Mouse (Mus musculus) MN1 (cell line): ENCODE measurements around the gene Pou2f2.
A peak's percentile ranks its signal among the peaks of the same experiment; 100 is the strongest.

Experiments used
- DNase-seq: peaks from one replicate; pipeline ENCODE4 v3.0.0-alpha.2; 2016; ENCODE audit warnings: low spot score

Gene Pou2f2

GRCm38 (mm10) chr7:25141761-25142160 is 37.8 kb downstream of the Pou2f2 start:
- DNase-seq, result no peak

GRCm38 (mm10) chr7:25137553-25137952 is 42.0 kb downstream of the Pou2f2 start:
- DNase-seq, result no peak

DNA sequence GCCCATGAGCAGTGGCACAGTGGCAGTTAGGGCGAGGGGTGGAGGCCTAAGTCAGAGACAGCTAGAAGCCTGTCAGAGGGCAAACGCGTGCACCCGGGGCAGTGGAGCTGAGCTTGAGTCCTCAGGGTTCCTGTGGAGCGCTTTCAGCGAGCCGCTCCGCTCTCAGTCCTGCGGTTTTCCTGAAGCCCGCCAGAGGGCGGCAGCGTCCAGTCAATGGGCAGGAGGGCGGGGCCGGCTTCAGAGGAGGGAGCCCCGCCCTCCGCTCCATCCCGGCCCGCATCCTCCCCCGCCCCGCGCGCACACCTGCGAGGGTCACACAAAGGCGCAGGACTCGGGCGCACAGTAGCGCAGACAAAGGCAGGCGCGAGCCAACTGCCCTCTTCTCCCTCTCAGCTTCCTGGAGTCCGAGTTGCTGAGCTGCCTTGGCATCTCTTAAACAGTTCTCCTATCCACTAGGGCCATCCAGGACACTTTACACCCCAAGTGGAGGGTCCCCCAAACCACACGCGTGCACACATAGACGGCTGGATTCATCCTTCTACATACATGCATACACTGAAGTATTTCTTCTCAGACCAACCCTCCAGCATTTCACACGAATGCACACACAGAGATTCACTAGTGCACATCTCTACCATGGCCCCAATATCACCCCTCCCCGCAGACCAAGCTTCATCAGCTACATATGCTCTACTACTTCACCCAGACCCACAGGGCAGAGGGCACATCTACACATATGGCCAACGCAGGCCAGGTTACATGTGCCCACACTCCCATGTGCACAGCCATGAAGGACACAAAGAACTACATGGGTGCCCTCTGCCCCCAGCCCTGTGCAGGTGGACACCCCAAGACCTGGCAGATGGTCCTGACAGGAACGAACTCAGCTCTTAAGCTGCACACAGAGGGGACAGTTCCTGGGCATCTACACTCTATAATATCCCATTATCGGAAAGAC is 46.2 kb downstream of the Pou2f2 start:
- DNase-seq, result peak; percentile 88

DNA sequence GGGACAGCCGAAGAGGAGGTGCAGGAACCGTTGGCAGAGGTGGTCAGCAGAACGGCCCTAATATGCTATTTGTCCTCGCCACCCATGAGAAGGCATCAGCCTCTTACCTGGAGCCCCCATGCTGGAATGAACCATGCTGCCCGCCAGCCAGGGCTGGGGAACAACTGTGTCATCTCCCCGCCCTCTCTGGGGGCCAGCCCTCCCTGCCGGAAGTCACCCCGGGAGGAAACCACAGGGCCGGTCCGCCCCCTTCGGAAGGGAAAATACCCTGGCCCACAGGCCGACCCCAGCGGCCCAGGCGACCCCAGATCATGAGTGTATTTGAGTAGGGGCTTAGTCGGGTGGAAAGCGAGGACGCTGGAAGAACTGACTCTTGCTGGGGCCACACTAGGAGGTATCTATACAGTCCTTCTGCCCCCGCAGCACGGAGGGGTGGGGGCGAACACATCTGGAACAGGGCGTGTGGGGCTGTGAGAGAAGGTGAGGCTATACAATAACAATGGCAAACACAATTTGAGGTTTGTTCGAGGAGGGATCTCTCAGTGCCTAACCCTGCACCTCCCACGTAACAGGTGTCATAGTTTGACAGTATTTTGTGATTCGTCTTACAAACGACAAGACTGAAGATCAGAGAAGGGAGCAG is 47.1 kb downstream of the Pou2f2 start:
- no peak for DNase-seq

- DNase-seq, result no peak
These were observed 48.3 kb downstream of the Pou2f2 start for GRCm38 (mm10) chr7:25131247-25131646.

GRCm38 (mm10) chr7:25130565-25130964 is 49.0 kb downstream of the Pou2f2 start:
- DNase-seq, result no peak

DNA sequence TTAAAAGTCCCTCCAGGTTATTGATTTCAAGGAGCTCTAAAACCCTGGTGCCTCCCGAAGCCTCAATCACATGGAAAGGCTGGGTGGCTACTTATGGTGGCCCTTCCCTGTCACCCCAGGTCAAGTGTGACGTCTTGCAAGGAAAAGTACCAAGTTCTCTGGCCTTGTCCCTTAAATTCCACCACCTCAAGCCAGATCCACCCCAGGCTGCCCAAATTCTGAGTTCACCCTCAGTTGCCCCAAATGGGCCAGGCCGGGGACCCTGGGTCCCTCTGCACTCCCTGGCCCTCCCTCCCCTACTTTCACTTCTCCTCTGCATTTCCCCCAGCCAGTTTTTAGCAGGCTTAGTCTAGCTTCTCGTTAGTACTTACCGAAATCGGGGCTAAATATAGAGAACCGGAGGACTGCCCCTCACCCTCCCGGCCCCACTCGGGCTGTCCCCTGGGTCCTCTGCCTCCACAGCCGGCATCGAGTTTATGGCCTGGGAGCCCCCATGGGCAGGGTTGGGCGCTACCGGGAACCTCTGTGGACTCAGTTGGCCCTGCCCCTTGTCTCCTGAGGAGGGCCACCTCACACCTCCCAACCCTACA is 50.0 kb downstream of the Pou2f2 start:
- DNase-seq, result no peak

GRCm38 (mm10) chr7:25127971-25128370 is 51.6 kb downstream of the Pou2f2 start:
- no peak for DNase-seq

GRCm38 (mm10) chr7:25125716-25126281 is 53.7 kb downstream of the Pou2f2 start:
- no peak for DNase-seq

GRCm38 (mm10) chr7:25121240-25121786 is 58.2 kb downstream of the Pou2f2 start:
- no peak for DNase-seq

GRCm38 (mm10) chr7:25120061-25120834 is 59.3 kb downstream of the Pou2f2 start:
- no peak for DNase-seq

DNA sequence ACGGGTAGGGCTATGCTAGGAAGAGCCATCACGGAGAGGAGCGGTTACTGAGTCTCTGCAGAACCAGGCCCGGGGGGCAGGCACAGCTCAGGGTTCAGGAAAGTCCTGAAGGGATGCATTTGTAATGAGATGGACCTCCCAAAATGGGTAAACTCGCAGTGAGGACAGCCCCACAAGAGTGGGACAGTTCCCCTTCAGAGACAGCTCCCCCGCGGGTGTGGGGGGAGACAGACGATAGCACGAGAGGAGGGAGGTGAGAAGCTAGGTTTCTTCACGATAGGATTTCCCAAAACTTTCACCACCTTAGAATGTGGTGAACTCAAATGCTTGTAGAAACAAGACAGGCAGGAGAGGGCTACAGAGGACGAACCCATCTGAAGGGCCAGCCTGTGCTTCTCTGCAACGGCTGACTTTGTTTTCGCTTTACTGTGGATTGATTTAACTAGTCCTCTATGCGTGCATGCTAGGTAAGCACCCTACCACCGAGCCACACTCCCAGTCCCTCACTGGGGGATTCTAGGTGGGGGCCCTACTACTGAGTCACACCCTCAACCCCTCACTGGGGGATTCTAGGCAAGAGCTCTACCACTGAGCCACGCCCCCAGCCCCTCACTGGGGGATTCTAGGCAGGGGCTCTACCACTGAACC is 66.4 kb downstream of the Pou2f2 start:
- DNase-seq, result no peak

- no peak for DNase-seq
These were observed 67.2 kb downstream of the Pou2f2 start for GRCm38 (mm10) chr7:25112178-25112955.

- no peak for DNase-seq
These were observed 69.2 kb downstream of the Pou2f2 start for GRCm38 (mm10) chr7:25110336-25110735.

- DNase-seq, result no peak
These were observed 70.2 kb downstream of the Pou2f2 start for GRCm38 (mm10) chr7:25109355-25109754.

GRCm38 (mm10) chr7:25106790-25107502 is 72.6 kb downstream of the Pou2f2 start:
- DNase-seq, result no peak

- DNase-seq, result peak; percentile 87
These were observed 73.9 kb downstream of the Pou2f2 start for GRCm38 (mm10) chr7:25105411-25106160.

- DNase-seq, result no peak
These were observed 79.9 kb downstream of the Pou2f2 start for GRCm38 (mm10) chr7:25099581-25099980.

DNA sequence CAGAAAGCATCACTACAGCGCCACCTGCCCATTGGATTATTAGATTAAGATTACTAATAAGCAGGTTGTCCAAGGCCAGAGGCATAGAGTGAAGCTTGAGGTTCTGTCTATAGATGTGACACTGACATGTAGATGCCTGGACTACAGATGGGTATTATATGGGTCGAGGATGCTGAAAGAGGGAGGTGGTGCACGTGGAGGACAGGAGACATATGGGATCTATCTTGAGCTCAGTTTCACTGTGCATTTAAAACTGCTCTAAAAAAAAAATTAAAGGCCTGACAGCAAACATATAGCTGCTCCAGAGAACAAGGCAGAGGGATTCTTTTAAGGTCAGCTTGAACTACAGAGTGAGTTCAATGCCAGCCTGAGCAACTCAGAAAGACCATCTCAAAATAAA is 81.4 kb downstream of the Pou2f2 start:
- no peak for DNase-seq
